Mouse (Mus musculus) left cerebral cortex, adult 2 months (tissue): Measurements from ENCODE around the gene Exo1. TPM values are rescaled to one million over a fixed set of nuclear protein-coding genes. Genes with fewer than 3 reads are reported as not detected.

Experiments
- DNase-seq, 2 experiments: peaks; one replicate each; pipeline ENCODE4 v3.0.0; 2021 to 2022; ENCODE audit warnings: low spot score in 2 of 2, mixed read lengths in 1 of 2; ENCODE audit errors: extremely low spot score in 1 of 2
- H3K27ac ChIP-seq: fragments of 200-600 bp; 2 replicates; pipeline ENCODE4 v1.8.1; 2022
- H3K4me3 ChIP-seq: fragments of 200-600 bp; 2 replicates; pipeline ENCODE4 v1.8.1; 2022
- CTCF ChIP-seq: fragments of 200-600 bp; IDR thresholded peaks from 2 replicates; pipeline ENCODE4 v1.8.1; 2022; ENCODE audit warnings: antibody characterized with exemption, mild to moderate bottlenecking, moderate library complexity
- intact Hi-C: fragments of 180-260 bp; cut with DNase I; formaldehyde crosslinking; loops from one replicate; pipeline ENCODE4 v1.15.1; 2025
- total RNA-seq, 2 experiments: library from RNA; stranded (reverse); gene quantifications; 2 replicates each; pipeline ENCODE4 v1.2.3; 2021

Gene Exo1
- total RNA-seq, 2 experiments from 2014 or later, result 0.21 to 1.9 TPM

DNA sequence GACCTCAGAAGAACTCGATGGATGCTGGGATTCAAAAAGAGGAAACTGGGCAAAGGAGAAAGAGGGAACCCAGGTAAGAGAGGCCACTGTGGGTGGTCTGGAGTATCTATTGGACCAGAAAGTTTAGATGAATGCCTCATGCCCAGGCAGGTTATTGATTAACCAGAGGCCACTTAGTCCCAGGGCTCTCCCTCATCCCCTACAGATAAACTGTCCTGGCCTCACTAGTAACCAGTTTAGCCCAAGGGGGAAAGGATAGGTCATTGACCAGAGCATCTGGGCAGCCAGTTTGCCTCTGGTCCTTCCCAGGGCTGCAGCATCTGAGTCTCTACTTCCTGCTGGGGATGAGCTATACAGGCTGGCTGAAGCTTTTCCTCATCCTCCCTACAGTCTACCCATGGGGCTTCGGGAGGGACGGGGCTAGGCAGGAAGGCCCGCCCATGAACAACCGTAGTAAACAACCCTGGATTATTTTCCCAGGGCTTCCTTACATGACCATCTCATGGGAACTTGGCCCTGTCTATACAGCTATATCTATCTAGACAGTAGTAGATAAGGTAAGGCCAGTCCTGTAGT lies 33.4 kb downstream of the Exo1 start:
- Histone ChIP-seq H3K27ac (no peak overlapping the region), H3K4me3 (no peak overlapping the region)
- no peak for TF ChIP-seq CTCF
- intact Hi-C loops, result no loop called here
- DNase-seq, result no peak

DNA sequence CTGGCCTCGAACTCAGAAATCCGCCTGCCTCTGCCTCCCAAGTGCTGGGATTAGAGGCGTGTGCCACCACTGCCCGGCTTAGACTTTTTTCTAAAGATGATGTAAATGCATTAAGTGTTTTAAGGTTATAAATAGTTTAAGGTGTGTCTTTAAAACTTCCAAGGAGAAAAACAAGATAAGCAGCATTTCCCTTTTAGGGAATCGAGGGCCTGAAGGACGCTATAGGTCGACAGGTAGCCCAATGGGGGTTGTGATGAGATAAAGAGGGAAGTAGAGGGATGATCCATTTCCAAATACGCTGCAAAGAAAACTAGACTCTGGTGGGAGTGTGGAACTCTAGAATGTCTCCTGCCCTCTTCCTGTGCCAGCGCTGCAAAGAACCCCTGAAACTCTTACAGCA lies 39.6 kb downstream of the Exo1 start, which contains the start of gene Gm38100:
Gm38100 (plus strand) TSS at position 301 of the 400 bp plus-strand sequence.
- intact Hi-C loops, result no loop called here
- no peak for TF ChIP-seq CTCF
- H3K27ac ChIP-seq, result no peak within 1 kb of the TSS
- DNase-seq, result no peak
- no peak within 1 kb of the TSS for H3K4me3 ChIP-seq

- intact Hi-C loops, result no loop called here
- H3K4me3 ChIP-seq, result no peak overlapping the region
- no peak for TF ChIP-seq CTCF
- H3K27ac ChIP-seq, result no peak overlapping the region
- no peak for DNase-seq
Observed at GRCm38 (mm10) chr1:175921091-175921490, 40.7 kb downstream of the Exo1 start.

DNA sequence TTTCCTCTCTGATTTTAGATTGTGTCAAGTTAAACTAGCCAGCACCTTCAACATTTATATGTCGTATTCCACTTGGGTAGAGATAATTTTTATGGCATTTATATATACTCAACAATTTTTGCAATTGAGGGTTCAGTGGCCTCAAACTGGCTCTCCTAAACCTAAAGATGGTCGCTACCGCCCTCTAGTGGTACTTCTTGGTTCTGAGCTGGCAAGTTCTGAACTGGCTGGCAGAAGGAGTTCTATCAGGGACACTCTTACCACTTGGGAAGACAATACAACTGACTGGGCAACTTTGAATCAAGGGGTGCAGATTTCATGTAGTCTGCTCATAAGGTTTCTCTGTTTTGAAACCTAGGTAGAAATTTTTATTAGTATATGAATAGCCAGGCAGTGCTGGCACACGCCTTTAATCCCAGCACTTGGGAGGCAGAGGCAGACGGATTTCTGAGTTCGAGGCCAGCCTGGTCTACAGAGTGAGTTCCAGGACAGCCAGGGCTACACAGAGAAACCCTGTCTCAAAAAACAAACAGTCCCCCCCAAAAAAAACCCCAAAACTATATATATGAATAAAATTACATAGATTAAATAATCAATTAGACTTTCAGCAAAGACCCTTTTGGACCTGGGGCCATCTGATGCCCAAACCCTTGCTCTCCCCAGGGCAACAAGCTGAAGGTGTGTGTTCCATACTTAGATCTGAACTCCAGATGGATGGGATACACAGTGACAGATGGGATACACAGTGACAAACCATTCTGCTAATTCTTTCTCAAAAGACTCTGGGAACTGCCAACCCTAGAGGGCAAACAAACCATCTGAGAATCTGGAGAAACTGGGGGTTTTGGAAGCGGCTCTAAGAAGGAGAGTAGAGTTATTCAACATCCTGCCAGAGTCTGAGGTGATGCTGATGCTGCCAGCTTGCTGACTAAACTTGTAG lies 43.7 kb downstream of the Exo1 start:
- intact Hi-C loops, result loop anchor here (2.0 kb wide), 1 partner anchor 297 kb away; no protein-coding TSS in a partner anchor
- peak; percentile 91 for TF ChIP-seq CTCF
- no peak overlapping the region for H3K27ac ChIP-seq

GRCm38 (mm10) chr1:175931391-175931790 lies 51.0 kb downstream of the Exo1 start:
- intact Hi-C loops, result no loop called here
- TF ChIP-seq CTCF, result no peak
- Histone ChIP-seq H3K4me3 (no peak overlapping the region), H3K27ac (no peak overlapping the region)
- no peak for DNase-seq

More for the DNA sequence above, 43.7 kb downstream of the Exo1 start:
- peak; percentile 77 to 85 for DNase-seq
- H3K4me3 ChIP-seq, result no peak overlapping the region

- no peak overlapping the region for H3K27ac ChIP-seq
- DNase-seq, result peak; percentile 71 to 72
- intact Hi-C loops, result loop anchor here (1.0 to 2.0 kb wide), 2 partner anchors 286 to 763 kb away; no protein-coding TSS in a partner anchor
- no peak overlapping the region for H3K4me3 ChIP-seq
- peak; percentile 90 for TF ChIP-seq CTCF
Observed at GRCm38 (mm10) chr1:175936282-175936737, 55.9 kb downstream of the Exo1 start.

GRCm38 (mm10) chr1:175938731-175939130 lies 58.4 kb downstream of the Exo1 start:
- intact Hi-C loops, result no loop called here
- H3K27ac ChIP-seq, result no peak overlapping the region
- TF ChIP-seq CTCF, result no peak
- DNase-seq, result no peak
- no peak overlapping the region for H3K4me3 ChIP-seq

DNA sequence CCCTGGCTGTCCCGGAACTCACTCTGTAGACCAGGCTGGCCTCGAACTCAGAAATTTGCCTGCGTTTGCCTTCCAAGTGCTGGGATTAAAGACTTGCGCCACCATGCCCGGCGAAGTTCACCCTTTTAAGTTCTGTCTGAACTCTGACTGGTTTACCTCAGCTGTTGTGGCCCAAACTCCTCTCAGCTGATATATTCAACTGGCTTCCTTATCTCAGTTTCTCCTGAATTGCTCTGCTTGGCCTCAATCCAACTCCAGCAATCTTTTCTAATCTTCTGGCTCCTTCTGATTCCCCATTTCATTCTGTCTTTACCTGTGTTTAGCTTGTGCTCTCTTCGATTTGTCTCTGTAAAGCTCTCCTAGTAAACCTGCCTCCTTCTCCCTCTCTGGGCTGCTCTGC lies 62.8 kb downstream of the Exo1 start:
- Histone ChIP-seq H3K4me3 (no peak overlapping the region), H3K27ac (no peak overlapping the region)
- TF ChIP-seq CTCF, result no peak
- no peak for DNase-seq
- intact Hi-C loops, result no loop called here

DNA sequence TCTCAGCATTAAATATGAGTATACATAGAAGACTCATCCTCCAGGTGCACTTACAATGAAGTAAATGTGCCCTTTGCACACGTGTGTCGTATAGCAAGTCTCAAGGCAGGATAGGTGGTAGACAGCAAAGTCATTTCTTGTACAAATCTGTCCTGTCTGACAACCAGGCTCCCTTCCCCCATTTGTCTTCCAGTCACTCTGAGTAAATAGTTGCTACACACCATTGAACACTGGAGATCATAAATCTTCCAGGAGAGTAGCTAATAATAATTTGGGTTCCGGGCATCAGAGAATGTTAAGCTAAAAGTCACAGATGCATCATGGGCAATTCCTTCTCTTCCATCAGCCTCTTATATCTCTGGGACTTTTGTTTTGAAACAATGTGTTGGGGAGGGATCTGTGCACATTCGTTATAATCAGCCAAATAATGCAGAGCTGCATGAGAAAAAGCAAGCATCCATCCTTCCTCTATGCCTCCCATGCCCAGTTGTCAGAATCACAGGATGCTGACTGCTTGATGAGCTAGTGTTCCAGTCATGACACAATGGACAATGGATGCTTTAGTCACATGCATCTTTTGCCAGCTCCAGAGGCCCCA lies 66.4 kb downstream of the Exo1 start:
- intact Hi-C loops, result no loop called here
- no peak overlapping the region for H3K4me3 ChIP-seq
- no peak for TF ChIP-seq CTCF
- no peak overlapping the region for H3K27ac ChIP-seq
- no peak for DNase-seq

DNA sequence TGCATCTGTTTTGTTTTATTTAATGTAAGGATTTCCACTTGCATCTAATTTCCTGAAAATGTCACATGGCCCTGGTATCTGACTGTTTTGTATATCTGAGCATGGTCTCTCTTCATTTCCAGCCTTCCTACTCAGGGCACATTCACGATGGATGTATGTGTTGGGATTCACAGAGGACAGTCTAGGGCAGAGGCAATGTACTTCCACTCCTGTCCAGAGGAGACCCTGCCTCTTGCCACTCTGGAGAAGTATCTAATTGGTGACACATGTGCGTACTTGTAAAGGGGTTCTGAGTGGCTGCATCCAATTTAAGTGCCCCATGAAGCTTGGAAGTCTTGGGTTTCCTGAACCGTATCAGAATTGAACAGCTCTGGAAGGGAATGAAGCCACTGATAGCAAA lies 70.0 kb downstream of the Exo1 start:
- intact Hi-C loops, result no loop called here
- Histone ChIP-seq H3K27ac (no peak overlapping the region), H3K4me3 (no peak overlapping the region)
- no peak for DNase-seq
- TF ChIP-seq CTCF, result no peak

- DNase-seq, result no peak
- no peak for TF ChIP-seq CTCF
- no peak overlapping the region for H3K27ac ChIP-seq
- H3K4me3 ChIP-seq, result no peak overlapping the region
- intact Hi-C loops, result no loop called here
Observed at GRCm38 (mm10) chr1:175950851-175951250, 70.5 kb downstream of the Exo1 start.

DNA sequence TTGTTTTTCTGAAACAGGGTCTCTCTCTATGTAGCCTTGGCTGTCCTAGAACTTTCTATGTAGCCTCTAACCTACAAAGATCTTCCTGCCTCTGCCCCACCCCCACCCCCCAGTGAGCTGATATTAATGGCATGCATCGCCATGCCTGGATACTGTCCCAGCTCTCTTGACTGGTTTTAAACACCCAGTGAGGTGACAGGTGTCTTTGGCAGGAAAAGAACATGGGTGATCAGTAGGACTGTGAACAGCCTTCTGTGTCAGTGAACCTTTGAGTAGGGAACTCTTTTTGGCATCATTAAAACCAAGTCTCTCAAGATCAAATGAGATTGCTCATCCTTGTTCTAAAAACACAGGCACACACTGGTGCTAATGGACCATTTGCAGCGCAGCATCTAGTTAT lies 81.4 kb downstream of the Exo1 start:
- Histone ChIP-seq H3K27ac (no peak overlapping the region), H3K4me3 (no peak overlapping the region)
- TF ChIP-seq CTCF, result no peak
- intact Hi-C loops, result no loop called here
- no peak for DNase-seq

Other genes starting within 250 kb of the Exo1 start
- 1 to 10 TPM; 6.1 to 6.6 TPM for gene Opn3, start 187.8 kb upstream of the Exo1 start, total RNA-seq
- 10 to 100 TPM in 1 of 2 experiments, 1 to 10 TPM in 1; 10.0 to 10.1 TPM for gene Chml, start 187.7 kb upstream of the Exo1 start, total RNA-seq
- not detected for gene Wdr64, start 182.0 kb upstream of the Exo1 start, total RNA-seq
- not detected for gene Gm38100, start 39.7 kb downstream of the Exo1 start, total RNA-seq
- under 1 TPM in 1 of 2 experiments, not detected in 1; 0.52 TPM for gene Rbm8a2, start 98.5 kb downstream of the Exo1 start, total RNA-seq